Mouse (Mus musculus): ENCODE data around the gene Gm10662. TPM values are rescaled to one million over a fixed set of nuclear protein-coding genes. Genes with fewer than 3 reads are reported as not detected.
"Not testable (repeated sequence)": the region's sequence is repeated elsewhere in the genome, so short reads cannot be mapped to it uniquely, and the experiment has no call there.

Gm10662 gene
- not detected in 2 replicates for polyA plus RNA-seq (2014; fragmentation: Nextera tagmentation; extraction: Ambion mirVana)

- H3K4me2 ChIP-seq (replicated peaks; ENCODE audit: low read depth, low read length); H3K27me3 ChIP-seq (ENCODE audit: control insufficient read depth, insufficient read depth, low read length); H3K4me1 ChIP-seq (ENCODE audit: control insufficient read depth, insufficient read depth, low read length); H3K27ac ChIP-seq (ENCODE audit: low read depth, low read length); H3K9me3 ChIP-seq (ENCODE audit: control insufficient read depth, low read length); H3K36me3 ChIP-seq (ENCODE audit: control insufficient read depth, insufficient read depth, low read length); H3K9ac ChIP-seq (ENCODE audit: low read depth, low read length); H3K4me3 ChIP-seq (ENCODE audit: low read length); ATAC-seq (ENCODE audit: low FRiP score, low TSS enrichment): not testable (repeated sequence)
- no CpG with 5 or more reads among the region's 1 CpGs for WGBS
These were observed at the start of gene Gm10662 for GRCm38 (mm10) chr7:23144380-23144779. Gene Gm10662 (minus strand): TSS chr7:23144480.

GRCm38 (mm10) chr7:23163505-23163904 is 19.2 kb upstream of the Gm10662 start:
- not testable (repeated sequence) for H3K9ac ChIP-seq (ENCODE audit: low read depth, low read length); ATAC-seq (ENCODE audit: low FRiP score, low TSS enrichment)
- WGBS: 86% methylated on average over 10 of the region's 10 CpGs

More at GRCm38 (mm10) chr7:23163505-23163904, 19.2 kb upstream of the Gm10662 start:
- H3K27ac ChIP-seq (ENCODE audit: low read depth, low read length); H3K4me1 ChIP-seq (ENCODE audit: control insufficient read depth, insufficient read depth, low read length); H3K4me2 ChIP-seq (replicated peaks; ENCODE audit: low read depth, low read length); H3K27me3 ChIP-seq (ENCODE audit: control insufficient read depth, insufficient read depth, low read length); H3K4me3 ChIP-seq (ENCODE audit: low read length); H3K9me3 ChIP-seq (ENCODE audit: control insufficient read depth, low read length); H3K36me3 ChIP-seq (ENCODE audit: control insufficient read depth, insufficient read depth, low read length): not testable (repeated sequence)

Other genes starting within 250 kb of the Gm10662 start
- gene Gm4214, start 159.8 kb downstream of the Gm10662 start, polyA plus RNA-seq (2014; fragmentation: Nextera tagmentation; extraction: Ambion mirVana): not detected in 2 replicates
- not detected in 2 replicates for gene Gm4216, start 124.6 kb downstream of the Gm10662 start, polyA plus RNA-seq (2014; fragmentation: Nextera tagmentation; extraction: Ambion mirVana)
- gene Vmn1r163, start 88.9 kb downstream of the Gm10662 start, polyA plus RNA-seq (2014; fragmentation: Nextera tagmentation; extraction: Ambion mirVana): not detected in 2 replicates
- gene Gm8720, start 77.0 kb downstream of the Gm10662 start, polyA plus RNA-seq (2014; fragmentation: Nextera tagmentation; extraction: Ambion mirVana): not detected in 2 replicates
- not detected in 2 replicates for gene Vmn1r165, start 72.9 kb upstream of the Gm10662 start, polyA plus RNA-seq (2014; fragmentation: Nextera tagmentation; extraction: Ambion mirVana)
- not detected in 2 replicates for gene Vmn1r166, start 107.2 kb upstream of the Gm10662 start, polyA plus RNA-seq (2014; fragmentation: Nextera tagmentation; extraction: Ambion mirVana)
- not detected in 2 replicates for gene Gm6902, start 134.4 kb upstream of the Gm10662 start, polyA plus RNA-seq (2014; fragmentation: Nextera tagmentation; extraction: Ambion mirVana)
- not detected in 2 replicates for gene Nlrp4e, start 156.7 kb upstream of the Gm10662 start, polyA plus RNA-seq (2014; fragmentation: Nextera tagmentation; extraction: Ambion mirVana)
- gene Nlrp5, start 241.4 kb upstream of the Gm10662 start, polyA plus RNA-seq (2014; fragmentation: Nextera tagmentation; extraction: Ambion mirVana): not detected in 2 replicates

Data from kidney, embryonic 14.5 days (tissue).